Mouse (Mus musculus) midbrain, postnatal 0 days (tissue): Measurements from ENCODE around the gene Wif1. TPM values are rescaled to one million over a fixed set of nuclear protein-coding genes. Genes with fewer than 3 reads are reported as not detected.

Experiments used
- ATAC-seq: fragments of 200-750 bp; cut with Nextera tagmentation; 2 replicates; pipeline ENCODE4 v1.8.0; 2017; ENCODE audit warnings: moderate number of reproducible peaks, mild to moderate bottlenecking, moderate TSS enrichment, moderate library complexity; ENCODE audit not compliant: low FRiP score
- DNase-seq: peaks from one replicate; pipeline ENCODE4 v3.0.0-alpha.2; 2015; ENCODE audit warnings: low spot score
- H3K27ac ChIP-seq: fragments of 300-500 bp; sonication (generic); 2 replicates; pipeline ENCODE4 v1.5.1; 2014; ENCODE audit warnings: low read depth, mild to moderate bottlenecking, low read length, mixed read lengths
- H3K27me3 ChIP-seq: fragments of 300-500 bp; sonication (generic); 2 replicates; pipeline ENCODE4 v1.6.1; 2014; ENCODE audit warnings: low read length, control low read depth, mixed read lengths; ENCODE audit not compliant: insufficient read depth
- H3K36me3 ChIP-seq: fragments of 300-500 bp; sonication (generic); 2 replicates; pipeline ENCODE4 v1.6.1; 2014; ENCODE audit warnings: low read length, control low read depth, mixed read lengths; ENCODE audit not compliant: insufficient read depth
- H3K4me1 ChIP-seq: fragments of 300-500 bp; sonication (generic); 2 replicates; pipeline ENCODE4 v1.6.1; 2014; ENCODE audit warnings: mild to moderate bottlenecking, control low read depth, antibody characterized with exemption, low read length, mixed read lengths; ENCODE audit not compliant: insufficient read depth
- H3K4me2 ChIP-seq: fragments of 300-500 bp; sonication (generic); 2 replicates; pipeline ENCODE4 v1.6.1; 2014; ENCODE audit warnings: low read depth, mild to moderate bottlenecking, low read length, mixed read lengths; ENCODE audit not compliant: poor library complexity, severe bottlenecking
- H3K4me3 ChIP-seq: fragments of 300-500 bp; sonication (generic); 2 replicates; pipeline ENCODE4 v1.5.1; 2014; ENCODE audit warnings: low read depth, mild to moderate bottlenecking, low read length, moderate library complexity
- H3K9ac ChIP-seq: fragments of 300-500 bp; sonication (generic); replicated peaks from 2 replicates; pipeline ENCODE4 v1.6.1; 2014; ENCODE audit warnings: mild to moderate bottlenecking, low read length, moderate library complexity, mixed read lengths; ENCODE audit not compliant: poor library complexity, severe bottlenecking
- H3K9me3 ChIP-seq: fragments of 300-500 bp; sonication (generic); 2 replicates; pipeline ENCODE4 v1.6.1; 2016; ENCODE audit warnings: low read length, control low read depth
- CTCF ChIP-seq: IDR thresholded peaks from 2 replicates; pipeline ENCODE4 v1.5.1; 2016; ENCODE audit warnings: antibody characterized with exemption, mild to moderate bottlenecking
- WGBS: fragments of 180-500 bp; shearing (Covaris S2); extraction: QIAGEN DNeasy Blood & Tissue Kit; methylation state at CpG from one replicate; pipeline ENCODE4 v1.1.7; 2014; 5-methylcytosine and 5-hydroxymethylcytosine counted together
- polyA plus RNA-seq: library from polyadenylated mRNA; unstranded; fragments of >200 nt; fragmentation: Nextera tagmentation; extraction: Ambion mirVana; gene quantifications from 2 replicates; pipeline ENCODE4 v1.2.1, GENCODE M21; 2015
- total RNA-seq: library from RNA; depleted of rRNA; stranded (reverse); fragments of >200 nt; gene quantifications from 2 replicates; pipeline ENCODE4 v1.2.3, GENCODE M21; 2014

The Wif1 gene
- total and polyA plus RNA-seq, 2 experiments from 2014 or later: 7.5 to 13.9 TPM

DNA sequence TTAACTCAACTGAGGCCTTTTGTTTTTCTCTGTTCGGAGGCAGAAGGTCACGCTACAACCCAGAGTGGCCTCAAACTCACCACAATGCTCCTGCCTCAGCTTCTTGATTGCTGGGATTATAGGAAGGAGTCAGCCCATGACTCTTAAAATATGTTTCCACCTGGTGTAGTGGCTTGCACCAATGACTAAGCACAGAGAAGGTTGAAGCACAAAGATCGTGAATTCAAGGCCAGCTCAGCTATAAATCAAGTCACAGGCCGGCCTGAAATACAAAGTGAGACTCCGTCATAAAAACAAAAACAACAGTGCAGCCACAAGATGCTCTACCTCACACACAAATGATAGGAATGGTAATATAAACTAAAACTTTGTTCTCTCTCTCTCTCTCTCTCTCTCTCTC, 10.8 kb upstream of the Wif1 start:
- no peaks in the 10 kb centered on the region for H3K4me1 ChIP-seq
- no peaks in the 10 kb centered on the region for H3K9me3 ChIP-seq
- H3K27ac ChIP-seq: no peak overlapping the region
- no peaks in the 10 kb centered on the region for H3K27me3 ChIP-seq
- TF ChIP-seq CTCF: no peak
- H3K36me3 ChIP-seq: no peaks in the 10 kb centered on the region
- no peak overlapping the region for H3K4me2 ChIP-seq
- ATAC-seq: no peak
- 61% methylated on average over 5 of the region's 5 CpGs for WGBS
- H3K4me3 ChIP-seq: no peak overlapping the region
- DNase-seq: no peak
- no peak overlapping the region for H3K9ac ChIP-seq

DNA sequence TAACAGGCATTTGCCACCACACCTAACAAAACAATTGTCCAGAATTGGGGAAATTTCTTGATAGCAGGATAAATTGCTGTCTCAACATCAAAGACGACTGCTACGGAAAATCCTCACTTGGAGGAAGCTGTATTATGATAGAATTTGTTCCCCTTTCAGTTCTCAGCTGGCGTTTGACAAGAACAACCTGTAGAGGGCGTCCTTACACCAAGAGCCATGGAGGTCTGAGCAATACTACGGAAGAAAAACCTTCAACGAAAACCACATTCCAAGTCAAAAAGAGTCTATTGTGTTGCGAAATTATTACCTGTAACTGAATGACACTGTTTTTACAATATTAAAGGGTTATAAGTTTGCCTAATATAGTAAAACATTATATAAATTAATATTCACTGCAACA, 2.0 kb upstream of the Wif1 start:
- H3K27ac ChIP-seq: no peak overlapping the region
- no peaks in the 10 kb centered on the region for H3K9me3 ChIP-seq
- H3K9ac ChIP-seq: no peak overlapping the region
- H3K4me1 ChIP-seq: no peaks in the 10 kb centered on the region; the same call in 1 of the 2 replicates
- peak; percentile 83 for DNase-seq
- peak; percentile 81 for TF ChIP-seq CTCF
- no peak overlapping the region for H3K4me2 ChIP-seq
- no peaks in the 10 kb centered on the region; the same call in 1 of the 2 replicates for H3K27me3 ChIP-seq
- H3K36me3 ChIP-seq: no peaks in the 10 kb centered on the region
- 11% methylated on average over 7 of the region's 7 CpGs for WGBS
- no peak for ATAC-seq
- no peak overlapping the region for H3K4me3 ChIP-seq

DNA sequence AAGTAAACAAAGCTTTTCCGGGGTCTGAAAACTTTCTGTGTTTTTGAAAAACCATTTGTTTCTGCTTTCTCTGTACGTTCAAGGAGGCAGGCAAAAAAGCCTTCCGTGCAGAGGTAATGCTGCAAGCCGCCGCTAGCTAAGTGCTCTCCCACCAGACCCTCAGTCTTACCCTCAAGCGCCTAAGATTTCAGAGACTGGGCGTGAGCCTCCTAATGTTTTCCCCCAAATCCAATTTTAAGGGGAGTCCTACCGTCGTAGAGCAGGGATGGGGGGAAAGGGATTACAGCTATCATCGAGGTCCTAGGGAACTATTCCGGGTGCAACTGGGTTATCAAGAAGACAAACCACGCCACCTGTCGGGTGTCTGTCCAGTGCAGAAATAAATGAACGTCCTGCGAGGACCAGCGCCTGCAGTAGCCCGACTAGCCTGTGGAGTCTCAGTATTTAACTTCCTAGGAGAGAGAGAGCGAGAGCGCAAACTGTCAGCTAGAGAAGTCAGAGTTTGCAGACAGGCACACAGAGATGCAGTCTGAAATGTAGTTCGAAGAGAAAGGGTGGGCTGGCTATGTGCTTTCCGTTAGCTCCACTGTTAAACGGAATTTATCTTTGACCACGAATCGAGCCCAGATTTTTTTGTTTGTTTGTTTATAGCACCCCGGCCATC, 500 bp upstream of the Wif1 start:
- TF ChIP-seq CTCF: peak; percentile 71
- Histone ChIP-seq H3K27me3 (no peaks in the 10 kb centered on the region; the same call in 1 of the 2 replicates), H3K4me1 (no peaks in the 10 kb centered on the region; the same call in 1 of the 2 replicates), H3K4me3 (peak overlapping the region; percentile 53), H3K36me3 (no peaks in the 10 kb centered on the region), H3K9me3 (no peaks in the 10 kb centered on the region), H3K27ac (no peak overlapping the region), H3K9ac (no peak overlapping the region), H3K4me2 (peak overlapping the region; percentile 94)
- WGBS: 0% methylated on average over 25 of the region's 25 CpGs
- ATAC-seq (peak; percentile 85), DNase-seq (peak; percentile 86)

DNA sequence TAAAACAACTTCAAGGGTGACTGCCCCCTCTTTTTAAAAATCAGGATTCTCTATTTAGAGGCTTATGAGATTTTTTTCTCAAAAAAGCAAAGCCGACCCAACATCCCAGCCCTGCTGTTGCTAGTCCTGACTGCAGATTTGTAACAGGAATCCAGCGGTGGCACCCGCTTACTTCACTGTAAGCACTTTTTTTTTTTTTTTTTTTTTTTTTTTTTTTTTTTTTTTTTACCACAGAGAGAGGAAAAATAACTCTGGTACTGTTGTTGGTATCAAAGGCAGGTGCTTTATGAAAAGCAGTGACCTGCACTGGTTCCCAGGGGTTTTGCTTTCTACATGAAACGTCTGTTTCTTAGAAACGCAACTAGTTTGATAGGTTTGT, 798 bp downstream of the Wif1 start:
- ATAC-seq (no peak), DNase-seq (no peak)
- peak overlapping the region; percentile 42; the same call in 1 of the 2 replicates for H3K9ac ChIP-seq
- TF ChIP-seq CTCF: no peak
- peak overlapping the region; percentile 94 for H3K4me2 ChIP-seq
- no peaks in the 10 kb centered on the region; the same call in 1 of the 2 replicates for H3K4me1 ChIP-seq
- no peaks in the 10 kb centered on the region for H3K9me3 ChIP-seq
- H3K4me3 ChIP-seq: peak overlapping the region; percentile 53
- WGBS: 13% methylated on average over 5 of the region's 5 CpGs
- H3K27ac ChIP-seq: no peak overlapping the region
- no peaks in the 10 kb centered on the region; the same call in 1 of the 2 replicates for H3K27me3 ChIP-seq
- H3K36me3 ChIP-seq: no peaks in the 10 kb centered on the region

DNA sequence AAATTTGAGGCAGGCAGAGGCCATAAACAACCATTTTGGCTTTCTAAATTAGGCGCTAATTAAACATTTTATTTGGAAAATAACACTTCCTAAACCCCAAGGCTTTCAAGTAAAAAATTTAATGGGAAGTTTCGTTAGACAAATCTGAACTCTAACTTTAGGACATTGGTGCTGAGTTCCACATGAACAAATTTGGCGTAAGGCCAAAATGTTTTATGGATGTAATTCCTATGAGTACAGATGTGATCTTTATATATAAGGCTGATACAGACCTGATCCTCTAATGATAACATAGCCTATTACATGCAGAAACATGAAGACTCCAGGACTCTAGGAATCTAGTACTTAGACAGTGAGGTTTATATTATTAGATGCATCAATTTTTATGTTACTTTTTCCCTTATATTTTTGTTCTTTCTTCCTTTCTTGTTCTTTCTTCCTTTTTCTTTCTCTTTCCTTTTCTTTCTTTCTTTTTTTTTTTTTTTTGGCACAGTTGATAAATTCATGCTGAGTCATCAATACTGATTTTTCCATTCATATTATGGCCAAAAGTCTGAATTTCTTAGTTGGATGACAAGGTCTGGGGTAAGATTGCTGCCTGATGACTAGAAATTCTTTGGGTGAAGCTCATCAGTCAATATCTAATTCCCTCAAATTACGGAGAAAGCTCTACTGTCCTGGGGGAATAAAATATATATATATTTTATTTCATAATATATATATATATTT, 5.0 kb downstream of the Wif1 start:
- TF ChIP-seq CTCF: no peak
- no peak overlapping the region for H3K27ac ChIP-seq
- DNase-seq: no peak
- H3K9me3 ChIP-seq: no peaks in the 10 kb centered on the region
- no peak overlapping the region for H3K9ac ChIP-seq
- ATAC-seq: no peak
- no peaks in the 10 kb centered on the region for H3K36me3 ChIP-seq
- H3K4me1 ChIP-seq: no peaks in the 10 kb centered on the region; the same call in 1 of the 2 replicates
- H3K4me3 ChIP-seq: no peak overlapping the region
- WGBS: 91% methylated on average over 4 of the region's 4 CpGs
- H3K27me3 ChIP-seq: no peaks in the 10 kb centered on the region
- H3K4me2 ChIP-seq: no peak overlapping the region

DNA sequence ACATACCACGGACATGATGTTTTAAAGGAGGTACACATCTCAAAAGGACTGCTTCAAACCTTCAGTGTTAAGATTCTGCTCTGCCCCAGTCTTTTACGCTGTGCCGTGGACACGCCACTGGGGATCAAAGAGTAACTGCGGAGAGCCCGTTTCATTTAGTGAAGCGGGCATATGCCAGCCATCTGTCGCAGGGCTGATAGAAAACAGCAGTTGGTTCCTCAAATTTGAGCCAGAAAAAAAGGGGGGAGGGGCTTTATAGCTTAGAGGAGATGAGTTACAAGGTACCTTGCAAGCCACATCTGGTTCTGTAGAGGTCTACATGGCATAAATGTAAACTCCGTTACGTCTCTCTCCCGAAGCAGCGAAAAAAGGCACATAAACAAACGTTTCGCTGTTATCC, 7.2 kb downstream of the Wif1 start:
- Histone ChIP-seq H3K9me3 (no peaks in the 10 kb centered on the region), H3K36me3 (no peaks in the 10 kb centered on the region), H3K9ac (no peak overlapping the region), H3K4me2 (no peak overlapping the region), H3K4me3 (no peak overlapping the region), H3K4me1 (no peaks in the 10 kb centered on the region), H3K27ac (no peak overlapping the region), H3K27me3 (no peaks in the 10 kb centered on the region)
- peak; percentile 62 for DNase-seq
- TF ChIP-seq CTCF: no peak
- no peak for ATAC-seq
- 67% methylated on average over 14 of the region's 14 CpGs for WGBS
